Mouse (Mus musculus): ENCODE data around the gene Minos1.

GRCm38 (mm10) chr4:139131858-139132672 is 1.2 kb upstream of the Minos1 start:
- TF ChIP-seq CTCF (IDR thresholded peaks at IDR 0.05; ENCODE audit: low read depth, low read length): no peak
- no peak for TF ChIP-seq POLR2A (IDR thresholded peaks at IDR 0.05; ENCODE audit: insufficient read depth, low read length)
- TF ChIP-seq EP300 (IDR thresholded peaks at IDR 0.05; ENCODE audit: insufficient read depth, low read depth, low read length): no peak

Data from ES-Bruce4 (cell line).